Mouse (Mus musculus): ENCODE measurements around the gene Hsd17b13. TPM values are rescaled to one million over a fixed set of nuclear protein-coding genes. Genes with fewer than 3 reads are reported as not detected.
"Not testable (repeated sequence)": the region's sequence is repeated elsewhere in the genome, so short reads cannot be mapped to it uniquely, and the experiment has no call there.

Gene Hsd17b13
- not detected in 2 replicates for polyA plus RNA-seq (2015; fragmentation: Nextera tagmentation; extraction: Ambion mirVana)

DNA sequence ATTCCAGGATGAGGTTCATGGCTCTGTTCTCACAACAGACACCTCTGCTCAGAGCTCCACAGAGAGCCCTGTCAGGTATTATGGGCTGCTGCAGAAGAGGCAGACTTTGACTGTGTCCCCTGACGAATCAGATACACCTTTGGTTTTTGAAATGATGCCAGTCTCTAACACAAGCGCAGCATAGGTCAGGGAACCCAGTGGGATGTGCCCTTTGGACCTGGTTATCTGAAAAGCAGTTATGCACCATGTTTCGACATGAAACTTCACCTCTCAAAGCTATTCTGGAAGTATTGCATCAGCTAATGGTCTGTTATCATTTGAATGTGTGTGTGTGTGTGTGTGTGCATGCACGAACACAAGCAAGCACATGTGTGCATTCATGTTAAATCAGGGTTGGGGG lies at the start of gene Hsd17b13:
TSS of gene Hsd17b13 (minus strand) at position 114 of the 400 bp plus-strand sequence.
- Histone ChIP-seq H3K27me3 (ENCODE audit: control insufficient read depth, insufficient read depth, low read depth, low read length) (no peaks in the 10 kb centered on the region), H3K4me3 (ENCODE audit: low read depth, low read length) (no peak within 1 kb of the TSS), H3K9ac (ENCODE audit: low read depth, low read length) (no peak within 1 kb of the TSS), H3K36me3 (ENCODE audit: control insufficient read depth, insufficient read depth, low read length) (no peaks in the 10 kb centered on the region), H3K9me3 (replicated peaks; ENCODE audit: control insufficient read depth, low read length, poor library complexity, severe bottlenecking) (no peaks in the 10 kb centered on the region), H3K4me1 (ENCODE audit: control insufficient read depth, insufficient read depth, low read length) (no peaks in the 10 kb centered on the region), H3K4me2 (ENCODE audit: low read length) (no peak within 1 kb of the TSS), H3K27ac (ENCODE audit: low read length) (no peak within 1 kb of the TSS)
- WGBS = 86% methylated on average over 4 of the region's 4 CpGs
- ATAC-seq = no peak

DNA sequence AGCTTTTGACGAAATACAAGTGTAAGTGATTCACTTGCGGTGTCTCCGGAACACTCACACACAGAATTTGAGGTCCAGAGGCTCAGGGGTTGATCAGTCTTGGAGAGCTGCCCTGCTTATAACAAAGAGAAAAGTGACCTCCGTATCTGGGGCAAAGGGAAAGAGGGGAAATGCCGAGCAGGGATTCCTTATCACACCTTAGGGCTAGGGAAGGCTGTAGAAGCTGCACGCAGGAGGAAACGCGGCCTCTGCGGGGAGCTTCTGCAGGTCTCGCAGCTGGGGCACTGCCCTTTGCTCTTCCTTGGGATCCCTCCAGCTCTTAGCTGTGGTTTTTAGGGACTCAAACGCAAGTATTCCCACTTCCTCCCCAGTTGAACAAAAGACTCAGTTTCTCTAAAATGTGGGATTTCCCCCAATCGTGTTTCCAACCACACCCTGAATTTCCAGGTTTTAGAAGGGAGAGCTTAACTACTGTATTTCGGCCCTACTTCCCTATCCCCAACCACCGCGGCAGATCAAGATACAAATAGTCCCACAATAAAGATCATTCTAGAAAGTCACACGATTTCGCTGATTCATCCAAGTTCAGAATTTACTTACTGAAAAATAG lies 48.1 kb upstream of the Hsd17b13 start:
- H3K9me3 ChIP-seq (replicated peaks; ENCODE audit: control insufficient read depth, low read length, poor library complexity, severe bottlenecking) = no peaks in the 10 kb centered on the region
- H3K9ac ChIP-seq (ENCODE audit: low read depth, low read length) = no peak overlapping the region
- H3K36me3 ChIP-seq (ENCODE audit: control insufficient read depth, insufficient read depth, low read length) = no peaks in the 10 kb centered on the region
- 45% methylated on average over 17 of the region's 17 CpGs for WGBS
- no peak overlapping the region for H3K4me2 ChIP-seq (ENCODE audit: low read length)
- H3K27me3 ChIP-seq (ENCODE audit: control insufficient read depth, insufficient read depth, low read depth, low read length) = 0 out of 2 replicates have a peak, but pooled peaks cover 4% of the 10 kb centered on the region
- H3K27ac ChIP-seq (ENCODE audit: low read length) = no peak overlapping the region
- peaks cover 6% of the 10 kb centered on the region; the same call in 1 of the 2 replicates for H3K4me1 ChIP-seq (ENCODE audit: control insufficient read depth, insufficient read depth, low read length)
- no peak for ATAC-seq
- H3K4me3 ChIP-seq (ENCODE audit: low read depth, low read length) = no peak overlapping the region

DNA sequence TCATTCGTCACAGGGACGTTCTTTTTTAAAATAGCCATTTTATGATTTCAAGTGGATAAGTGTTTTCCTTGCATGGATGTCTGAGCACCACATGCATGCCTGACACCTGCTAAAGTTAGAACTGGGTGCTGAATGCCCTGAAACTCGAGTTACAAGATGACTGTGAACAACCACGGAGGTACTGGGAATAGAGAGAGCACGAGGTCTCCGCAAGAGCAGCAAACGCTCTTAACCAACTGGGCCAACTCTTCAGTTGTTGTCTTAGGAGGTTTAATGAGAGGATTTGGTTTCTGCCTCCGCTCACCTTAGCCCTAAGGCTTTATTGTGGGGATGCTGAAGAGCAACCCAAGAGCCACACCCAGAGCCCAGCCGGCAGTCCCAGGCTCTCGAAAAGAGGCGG lies 47.6 kb upstream of the Hsd17b13 start:
- Histone ChIP-seq H3K4me1 (ENCODE audit: control insufficient read depth, insufficient read depth, low read length) (peaks cover 6% of the 10 kb centered on the region; the same call in 1 of the 2 replicates), H3K9me3 (replicated peaks; ENCODE audit: control insufficient read depth, low read length, poor library complexity, severe bottlenecking) (no peaks in the 10 kb centered on the region), H3K27me3 (ENCODE audit: control insufficient read depth, insufficient read depth, low read depth, low read length) (0 out of 2 replicates have a peak, but pooled peaks cover 4% of the 10 kb centered on the region), H3K36me3 (ENCODE audit: control insufficient read depth, insufficient read depth, low read length) (no peaks in the 10 kb centered on the region), H3K9ac (ENCODE audit: low read depth, low read length) (no peak overlapping the region), H3K27ac (ENCODE audit: low read length) (no peak overlapping the region), H3K4me3 (ENCODE audit: low read depth, low read length) (no peak overlapping the region), H3K4me2 (ENCODE audit: low read length) (no peak overlapping the region)
- 68% methylated on average over 11 of the region's 11 CpGs for WGBS
- no peak for ATAC-seq

DNA sequence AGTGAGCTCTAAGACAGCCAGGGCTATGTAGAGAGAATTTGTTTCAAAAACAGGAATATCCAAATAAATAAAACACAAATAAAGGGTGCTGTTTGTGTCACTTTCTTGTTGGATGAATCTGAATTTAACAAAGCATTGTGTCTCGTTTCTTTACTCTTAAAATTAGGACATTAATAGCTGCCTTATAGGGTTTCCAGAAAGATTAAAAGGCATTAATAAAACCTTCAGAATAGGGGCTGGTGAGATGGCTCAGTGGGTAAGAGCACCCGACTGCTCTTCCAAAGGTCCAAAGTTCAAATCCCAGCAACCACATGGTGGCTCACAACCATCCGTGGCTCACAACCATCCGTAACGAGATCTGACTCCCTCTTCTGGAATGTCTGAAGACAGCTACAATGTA lies 47.0 kb upstream of the Hsd17b13 start:
- H3K36me3 ChIP-seq (ENCODE audit: control insufficient read depth, insufficient read depth, low read length); H3K4me3 ChIP-seq (ENCODE audit: low read depth, low read length); H3K9ac ChIP-seq (ENCODE audit: low read depth, low read length); ATAC-seq; H3K4me2 ChIP-seq (ENCODE audit: low read length); H3K27ac ChIP-seq (ENCODE audit: low read length); H3K4me1 ChIP-seq (ENCODE audit: control insufficient read depth, insufficient read depth, low read length); H3K27me3 ChIP-seq (ENCODE audit: control insufficient read depth, insufficient read depth, low read depth, low read length); H3K9me3 ChIP-seq (replicated peaks; ENCODE audit: control insufficient read depth, low read length, poor library complexity, severe bottlenecking): not testable (repeated sequence)
- WGBS = 83% methylated on average over 5 of the region's 5 CpGs

DNA sequence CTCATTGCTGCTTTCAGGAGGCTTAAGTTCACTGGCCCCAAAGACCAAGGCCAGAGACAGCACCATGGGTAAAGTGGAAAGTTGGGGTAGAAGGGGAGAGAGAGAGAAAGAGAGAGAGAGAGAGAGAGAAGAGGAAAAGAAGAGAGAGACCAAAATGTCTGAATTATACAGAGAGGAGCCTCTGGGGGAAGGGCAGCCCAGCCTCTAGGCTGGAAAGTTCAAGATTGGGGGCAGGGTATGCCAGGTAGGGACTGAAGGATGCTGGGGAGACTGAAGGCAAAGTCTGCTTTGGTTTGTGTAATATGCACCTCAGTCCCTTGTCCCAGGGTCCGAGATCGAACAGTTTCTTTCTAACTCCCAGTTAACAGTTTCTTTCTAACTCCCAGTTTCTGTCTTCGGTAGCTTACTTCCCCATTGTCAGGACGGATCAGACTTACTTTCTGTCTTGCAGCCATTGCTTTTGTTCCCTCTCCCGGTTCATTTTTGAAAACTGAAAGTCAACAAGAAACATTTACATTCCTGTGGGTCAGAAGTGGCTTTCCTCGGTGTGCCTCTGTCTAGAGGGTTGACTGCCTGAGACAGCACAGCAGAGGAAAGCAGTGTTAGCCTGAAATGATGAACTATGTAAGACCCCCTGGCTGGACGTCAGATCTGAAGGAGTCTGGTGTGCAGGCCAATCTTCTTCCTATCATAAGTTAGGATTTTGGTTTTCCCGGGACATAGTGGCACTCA lies 46.2 kb upstream of the Hsd17b13 start:
- WGBS = 70% methylated on average over 8 of the region's 8 CpGs
- no peak for ATAC-seq
- H3K4me3 ChIP-seq (ENCODE audit: low read depth, low read length) = no peak overlapping the region

DNA sequence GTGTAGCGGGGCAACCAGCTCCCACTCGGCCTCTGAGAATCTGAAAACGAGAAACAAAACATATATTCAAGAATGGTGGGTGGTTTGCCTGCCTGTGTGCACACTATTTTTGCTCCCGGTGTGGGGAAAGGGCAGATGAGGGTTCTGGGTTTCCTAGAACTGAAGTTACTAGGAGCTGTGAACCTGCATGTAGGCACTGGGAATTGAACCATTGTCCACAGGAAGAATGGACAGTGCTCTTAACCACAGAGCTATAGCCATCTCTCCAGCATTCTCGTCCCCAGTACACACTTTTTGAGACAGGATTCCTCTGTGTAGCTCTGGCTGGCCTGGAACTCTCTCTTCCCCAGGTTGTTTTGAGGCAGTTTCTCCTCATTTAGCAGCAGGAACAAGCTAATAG lies 45.3 kb upstream of the Hsd17b13 start:
- Histone ChIP-seq H3K4me2 (ENCODE audit: low read length) (peak overlapping the region; percentile 80), H3K4me3 (ENCODE audit: low read depth, low read length) (peak overlapping the region; percentile 47), H3K4me1 (ENCODE audit: control insufficient read depth, insufficient read depth, low read length) (peaks cover 6% of the 10 kb centered on the region; the same call in 1 of the 2 replicates), H3K36me3 (ENCODE audit: control insufficient read depth, insufficient read depth, low read length) (no peaks in the 10 kb centered on the region), H3K9ac (ENCODE audit: low read depth, low read length) (no peak overlapping the region), H3K9me3 (replicated peaks; ENCODE audit: control insufficient read depth, low read length, poor library complexity, severe bottlenecking) (no peaks in the 10 kb centered on the region), H3K27ac (ENCODE audit: low read length) (no peak overlapping the region), H3K27me3 (ENCODE audit: control insufficient read depth, insufficient read depth, low read depth, low read length) (0 out of 2 replicates have a peak, but pooled peaks cover 4% of the 10 kb centered on the region)
- 0 out of 2 replicates have a peak, but pooled peaks have one; percentile 6 for ATAC-seq
- 34% methylated on average over 5 of the region's 5 CpGs for WGBS

More for the DNA sequence above, 46.2 kb upstream of the Hsd17b13 start:
- no peaks in the 10 kb centered on the region for H3K36me3 ChIP-seq (ENCODE audit: control insufficient read depth, insufficient read depth, low read length)
- H3K27me3 ChIP-seq (ENCODE audit: control insufficient read depth, insufficient read depth, low read depth, low read length) = 0 out of 2 replicates have a peak, but pooled peaks cover 4% of the 10 kb centered on the region
- peaks cover 6% of the 10 kb centered on the region; the same call in 1 of the 2 replicates for H3K4me1 ChIP-seq (ENCODE audit: control insufficient read depth, insufficient read depth, low read length)
- no peak overlapping the region for H3K4me2 ChIP-seq (ENCODE audit: low read length)
- H3K9me3 ChIP-seq (replicated peaks; ENCODE audit: control insufficient read depth, low read length, poor library complexity, severe bottlenecking) = no peaks in the 10 kb centered on the region
- H3K27ac ChIP-seq (ENCODE audit: low read length) = no peak overlapping the region
- H3K9ac ChIP-seq (ENCODE audit: low read depth, low read length) = no peak overlapping the region

DNA sequence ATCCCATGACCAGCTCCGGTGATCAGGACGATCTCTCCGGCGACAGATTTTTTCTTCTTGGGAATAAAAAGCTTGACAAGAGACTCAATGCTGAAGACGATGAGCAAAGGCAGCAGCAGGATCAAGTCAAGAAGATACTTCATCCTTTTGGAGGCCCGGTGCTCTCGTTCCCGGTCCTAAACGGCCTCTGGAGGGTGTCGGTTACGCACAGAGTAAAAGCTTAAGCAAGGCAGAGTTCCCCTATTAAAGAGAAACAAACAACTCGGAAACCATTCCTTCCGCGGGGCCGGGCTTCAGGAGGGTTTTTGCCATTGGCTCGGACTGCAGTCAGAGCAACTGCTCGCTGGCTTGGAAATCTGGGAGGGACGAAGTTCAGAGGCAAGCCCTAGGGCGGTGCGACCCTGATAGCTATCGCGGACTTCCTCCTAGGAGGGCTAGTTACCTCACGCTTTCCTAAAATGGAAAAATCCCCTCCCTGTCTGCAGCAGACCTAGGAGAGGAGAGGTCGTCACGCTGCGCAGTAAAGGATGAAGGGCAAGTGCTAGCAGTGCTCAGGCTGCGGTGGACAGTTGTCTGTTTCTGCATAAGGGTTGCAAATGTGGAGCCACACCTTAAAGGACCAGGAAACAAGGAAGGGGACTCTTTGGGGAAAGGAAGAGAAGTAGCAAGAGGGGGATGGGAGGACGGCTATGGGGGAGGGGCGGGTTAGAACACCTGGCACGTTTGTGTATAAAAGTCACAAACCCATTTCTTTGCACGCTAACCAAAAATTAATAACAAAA lies 44.6 kb upstream of the Hsd17b13 start, which contains the start of gene Hsd17b11:
TSS of gene Hsd17b11 (minus strand) at position 323 of the 782 bp plus-strand sequence.
- H3K9ac ChIP-seq (ENCODE audit: low read depth, low read length) = peak within 1 kb of the TSS; percentile 67
- no peaks in the 10 kb centered on the region for H3K36me3 ChIP-seq (ENCODE audit: control insufficient read depth, insufficient read depth, low read length)
- H3K27me3 ChIP-seq (ENCODE audit: control insufficient read depth, insufficient read depth, low read depth, low read length) = 0 out of 2 replicates have a peak, but pooled peaks cover 4% of the 10 kb centered on the region
- 1% methylated on average over 31 of the region's 31 CpGs for WGBS
- H3K9me3 ChIP-seq (replicated peaks; ENCODE audit: control insufficient read depth, low read length, poor library complexity, severe bottlenecking) = no peaks in the 10 kb centered on the region
- peak within 1 kb of the TSS; percentile 44; the same call in 1 of the 2 replicates for H3K27ac ChIP-seq (ENCODE audit: low read length)
- peak within 1 kb of the TSS; percentile 47 for H3K4me3 ChIP-seq (ENCODE audit: low read depth, low read length)
- ATAC-seq = peak; percentile 78
- H3K4me1 ChIP-seq (ENCODE audit: control insufficient read depth, insufficient read depth, low read length) = peaks cover 6% of the 10 kb centered on the region; the same call in 1 of the 2 replicates
- H3K4me2 ChIP-seq (ENCODE audit: low read length) = peak within 1 kb of the TSS; percentile 80

DNA sequence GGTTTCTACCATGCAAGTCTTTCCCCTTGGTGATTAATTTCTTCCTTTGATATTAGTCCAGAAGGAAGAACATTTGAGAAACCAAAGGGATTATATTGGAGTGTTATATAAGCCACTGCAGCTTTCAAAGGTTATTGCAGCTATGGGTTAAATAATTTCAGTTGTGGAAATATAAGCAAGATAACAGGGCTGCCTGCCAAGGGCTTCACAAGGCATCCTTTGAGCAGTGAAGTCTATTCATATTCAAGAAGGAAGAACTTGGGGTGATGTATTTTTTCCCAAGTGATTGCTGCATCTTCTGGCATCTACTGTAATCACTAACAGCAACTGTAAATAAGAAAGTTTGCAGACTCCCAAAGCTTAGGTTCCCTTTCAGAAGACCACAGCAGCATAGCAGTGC lies 34.2 kb upstream of the Hsd17b13 start:
- no peaks in the 10 kb centered on the region for H3K9me3 ChIP-seq (replicated peaks; ENCODE audit: control insufficient read depth, low read length, poor library complexity, severe bottlenecking)
- H3K9ac ChIP-seq (ENCODE audit: low read depth, low read length) = no peak overlapping the region
- ATAC-seq = no peak
- H3K4me2 ChIP-seq (ENCODE audit: low read length) = no peak overlapping the region
- no peak overlapping the region for H3K27ac ChIP-seq (ENCODE audit: low read length)
- no peaks in the 10 kb centered on the region for H3K4me1 ChIP-seq (ENCODE audit: control insufficient read depth, insufficient read depth, low read length)
- no peaks in the 10 kb centered on the region for H3K27me3 ChIP-seq (ENCODE audit: control insufficient read depth, insufficient read depth, low read depth, low read length)
- no peak overlapping the region for H3K4me3 ChIP-seq (ENCODE audit: low read depth, low read length)
- H3K36me3 ChIP-seq (ENCODE audit: control insufficient read depth, insufficient read depth, low read length) = no peaks in the 10 kb centered on the region

Data from midbrain, embryonic 16.5 days (tissue).